Mouse (Mus musculus): ENCODE data around the gene Olfr470. TPM values are rescaled to one million over a fixed set of nuclear protein-coding genes. Genes with fewer than 3 reads are reported as not detected.

Olfr470 gene
- polyA plus RNA-seq, 1 experiment from 2014 or later: not detected

Other genes with a start within 250 kb of the Olfr470 start
- gene 5330417H12Rik, start 222.3 kb downstream of the Olfr470 start, polyA plus RNA-seq (2015; fragmentation: Nextera tagmentation; extraction: Ambion mirVana): not detected in 2 replicates
- 0.14 and 0.22 TPM in 2 replicates for gene Cyb5r2, start 89.5 kb downstream of the Olfr470 start, polyA plus RNA-seq (2015; fragmentation: Nextera tagmentation; extraction: Ambion mirVana)
- not detected in 2 replicates for gene Ovch2, start 46.3 kb downstream of the Olfr470 start, polyA plus RNA-seq (2015; fragmentation: Nextera tagmentation; extraction: Ambion mirVana)
- gene Olfr467, start 35.2 kb downstream of the Olfr470 start, polyA plus RNA-seq (2015; fragmentation: Nextera tagmentation; extraction: Ambion mirVana): not detected in 2 replicates
- not detected in 2 replicates for gene Olfr469, start 21.9 kb downstream of the Olfr470 start, polyA plus RNA-seq (2015; fragmentation: Nextera tagmentation; extraction: Ambion mirVana)
- gene Olfr472, start 50.4 kb upstream of the Olfr470 start, polyA plus RNA-seq (2015; fragmentation: Nextera tagmentation; extraction: Ambion mirVana): 0.03 TPM in 1 of 2 replicates, not detected in the other
- gene Olfr473, start 83.0 kb upstream of the Olfr470 start, polyA plus RNA-seq (2015; fragmentation: Nextera tagmentation; extraction: Ambion mirVana): not detected in 2 replicates
- gene Olfr474, start 107.2 kb upstream of the Olfr470 start, polyA plus RNA-seq (2015; fragmentation: Nextera tagmentation; extraction: Ambion mirVana): not detected in 2 replicates
- not detected in 2 replicates for gene Olfr476, start 117.3 kb upstream of the Olfr470 start, polyA plus RNA-seq (2015; fragmentation: Nextera tagmentation; extraction: Ambion mirVana)
- gene Olfr477, start 139.2 kb upstream of the Olfr470 start, polyA plus RNA-seq (2015; fragmentation: Nextera tagmentation; extraction: Ambion mirVana): not detected in 2 replicates
- gene Olfr478, start 186.5 kb upstream of the Olfr470 start, polyA plus RNA-seq (2015; fragmentation: Nextera tagmentation; extraction: Ambion mirVana): not detected in 2 replicates
- not detected in 2 replicates for gene Olfr479, start 203.2 kb upstream of the Olfr470 start, polyA plus RNA-seq (2015; fragmentation: Nextera tagmentation; extraction: Ambion mirVana)
- not detected in 2 replicates for gene Olfr480, start 219.9 kb upstream of the Olfr470 start, polyA plus RNA-seq (2015; fragmentation: Nextera tagmentation; extraction: Ambion mirVana)
- not detected in 2 replicates for gene Olfr481, start 232.4 kb upstream of the Olfr470 start, polyA plus RNA-seq (2015; fragmentation: Nextera tagmentation; extraction: Ambion mirVana)

Data from kidney, embryonic 16.5 days (tissue).